Mouse (Mus musculus): ENCODE measurements around the gene Zfp420.

DNA sequence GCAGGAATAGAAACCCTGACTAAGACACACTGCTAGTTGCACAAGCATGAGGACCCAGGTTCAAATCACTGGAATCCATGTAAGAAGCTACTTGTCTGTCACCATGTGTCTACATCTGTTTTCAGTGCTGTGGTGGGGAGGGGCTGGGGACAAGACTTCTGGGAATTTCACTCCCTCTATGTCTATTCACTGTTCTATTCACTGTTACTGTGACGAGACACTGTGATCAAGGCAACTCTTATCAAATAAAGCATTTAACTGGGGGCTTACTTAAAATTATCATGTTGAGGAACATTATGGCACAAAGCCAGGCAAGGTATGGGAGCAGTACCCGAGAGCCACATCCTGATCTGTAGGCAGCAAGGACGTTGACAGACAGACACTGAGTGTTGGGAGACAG, 20.5 kb upstream of the Zfp420 start:
- TF ChIP-seq CTCF (IDR thresholded peaks at IDR 0.05; ENCODE audit: low read depth, low read length) (no peak), POLR2A (IDR thresholded peaks at IDR 0.05; ENCODE audit: insufficient read depth, low read length) (no peak)

Measured in ES-Bruce4 (cell line).